Mouse (Mus musculus) spleen, adult 2 months (tissue): ENCODE measurements at regions not wholly inside any gene's neighbourhood (a gene's known extent, or its start where the extent isn't known, plus 50 kb on each side); places are given as distances from the start of the nearest gene placed in this dataset.

Experiments used
- DNase-seq, 2 experiments: peaks; one replicate each; pipeline versions ENCODE4 v3.0.0 to v3.0.0-alpha.2; 2012 to 2021; ENCODE audit warnings: low spot score in 2 of 2, low read depth in 1 of 2
- H3K27ac ChIP-seq: fragments of 200-500 bp; 2 replicates; pipeline ENCODE4 v1.5.1; 2012; ENCODE audit warnings: low read length, inconsistent platforms; ENCODE audit not compliant: insufficient read depth
- H3K27me3 ChIP-seq: fragments of 200-500 bp; 2 replicates; pipeline ENCODE4 v1.6.1; 2012; ENCODE audit warnings: mild to moderate bottlenecking, moderate library complexity, low read length, inconsistent platforms; ENCODE audit not compliant: control insufficient read depth, insufficient read depth
- H3K36me3 ChIP-seq: fragments of 200-500 bp; 2 replicates; pipeline ENCODE4 v1.6.1; 2012; ENCODE audit warnings: mild to moderate bottlenecking, low read length, inconsistent platforms; ENCODE audit not compliant: control insufficient read depth, insufficient read depth
- H3K4me1 ChIP-seq: fragments of 200-500 bp; 2 replicates; pipeline ENCODE4 v1.6.1; 2011; ENCODE audit warnings: inconsistent platforms; ENCODE audit not compliant: control insufficient read depth, insufficient read depth, insufficient read length
- H3K4me3 ChIP-seq: fragments of 200-500 bp; 2 replicates; pipeline ENCODE4 v1.5.1; 2011; ENCODE audit warnings: mild to moderate bottlenecking, inconsistent platforms; ENCODE audit not compliant: insufficient read depth, insufficient read length; ENCODE audit errors: extremely low read depth
- CTCF ChIP-seq: fragments of 200-500 bp; IDR thresholded peaks from 2 replicates; pipeline ENCODE4 v1.5.1; 2011; ENCODE audit warnings: mild to moderate bottlenecking, inconsistent platforms; ENCODE audit not compliant: insufficient read depth, insufficient read length, insufficient replicate concordance; ENCODE audit errors: extremely low read depth
- POLR2A ChIP-seq: fragments of 200-500 bp; IDR thresholded peaks from 2 replicates; pipeline ENCODE4 v1.6.1; 2011; ENCODE audit warnings: low read depth, low read length, inconsistent platforms
- WGBS: fragments of 180-500 bp; shearing (Covaris S2); methylation state at CpG from one replicate; pipeline ENCODE4 v1.1.7; 2018; 5-methylcytosine and 5-hydroxymethylcytosine counted together

DNA sequence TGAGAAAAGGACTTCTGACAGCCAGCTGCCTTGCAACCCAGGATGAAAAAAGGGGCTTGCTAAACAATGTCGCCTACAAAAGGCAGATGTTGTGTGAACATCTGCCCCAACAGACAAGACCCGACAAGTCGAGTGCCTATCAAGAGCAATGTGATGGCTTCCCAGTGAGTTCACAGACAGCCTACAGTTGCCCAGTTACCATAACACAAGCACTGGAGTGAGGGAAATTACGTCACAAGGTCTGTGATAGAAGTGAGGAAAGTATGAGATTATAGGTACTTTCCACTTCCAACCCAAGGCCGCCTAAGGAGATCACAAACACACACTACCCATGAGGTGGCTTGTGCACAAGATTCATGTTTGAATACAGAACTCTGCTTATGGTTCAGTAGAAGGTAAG is 78.4 kb upstream of the 1700016C15Rik start:
- DNase-seq = no peak
- 86% methylated on average over 5 of the region's 5 CpGs for WGBS
- H3K27me3 ChIP-seq = no peaks in the 10 kb centered on the region
- no peak for TF ChIP-seq CTCF
- no peak for TF ChIP-seq POLR2A
- H3K4me1 ChIP-seq = no peaks in the 10 kb centered on the region
- no peak overlapping the region for H3K27ac ChIP-seq
- H3K4me3 ChIP-seq = no peak overlapping the region
- H3K36me3 ChIP-seq = no peaks in the 10 kb centered on the region

DNA sequence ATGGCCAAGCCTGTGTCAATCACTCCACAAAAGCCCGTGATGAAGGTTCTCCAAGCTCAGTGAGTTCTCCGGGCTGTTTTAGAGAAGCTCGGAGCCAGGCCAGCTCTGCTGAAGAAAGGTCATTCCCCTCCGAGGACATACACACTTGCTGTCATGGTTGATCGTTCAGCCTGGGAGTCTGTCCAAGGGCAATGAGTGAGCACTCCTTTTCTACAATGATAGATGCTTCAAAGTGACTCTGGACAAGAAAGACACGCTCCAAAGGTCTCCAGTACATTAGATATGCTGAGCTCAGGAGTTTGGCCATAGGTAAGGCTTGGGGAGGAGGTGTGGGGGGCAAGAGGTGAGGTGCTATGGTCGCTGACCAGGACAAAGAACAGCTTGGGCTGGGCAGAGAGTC is 66.5 kb upstream of the 1700016C15Rik start:
- 78% methylated on average over 7 of the region's 7 CpGs for WGBS
- Histone ChIP-seq H3K4me3 (no peak overlapping the region), H3K4me1 (peaks cover 9% of the 10 kb centered on the region; the same call in 1 of the 2 replicates), H3K27ac (no peak overlapping the region), H3K36me3 (no peaks in the 10 kb centered on the region), H3K27me3 (no peaks in the 10 kb centered on the region)
- no peak for TF ChIP-seq POLR2A
- no peak for DNase-seq

DNA sequence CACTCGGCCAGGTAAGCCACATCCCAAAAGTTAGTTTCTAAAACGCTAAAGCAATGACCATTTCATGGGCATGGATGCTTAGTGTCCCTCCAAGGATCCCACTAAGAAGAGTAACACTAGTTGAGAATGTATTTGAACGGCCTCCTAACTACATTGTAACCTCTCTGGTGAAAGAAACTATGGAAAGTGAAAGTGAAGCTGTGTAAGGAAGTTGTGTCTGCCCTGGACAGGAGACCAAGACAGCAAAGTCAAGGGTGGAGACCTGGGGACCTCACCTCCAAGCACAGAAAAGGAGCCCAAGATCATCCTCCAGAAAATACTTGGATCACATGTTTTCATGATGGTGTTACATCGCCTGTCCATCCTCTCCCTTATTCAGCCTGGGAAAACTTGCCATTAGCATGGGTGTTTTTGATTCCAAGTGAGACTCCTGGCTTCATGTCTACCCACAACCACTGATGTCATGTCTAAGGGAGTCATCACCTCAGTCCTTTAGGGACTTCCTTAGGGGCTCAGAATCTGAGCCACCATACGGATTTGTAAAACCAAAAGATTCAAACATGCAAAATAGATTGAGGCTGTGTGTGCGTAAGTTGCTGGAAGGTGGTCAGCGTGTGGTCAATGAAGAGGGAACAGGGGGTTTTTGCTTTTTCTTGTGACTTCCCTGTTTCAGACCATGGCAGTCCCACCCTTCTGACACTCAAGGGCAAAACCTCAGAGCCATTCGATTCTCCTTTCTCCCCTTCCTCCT is 62.4 kb upstream of the 1700016C15Rik start:
- Histone ChIP-seq H3K27ac (peak overlapping the region; percentile 8; the same call in 1 of the 2 replicates), H3K4me3 (no peak overlapping the region), H3K27me3 (no peaks in the 10 kb centered on the region), H3K4me1 (peaks cover 9% of the 10 kb centered on the region; the same call in 1 of the 2 replicates), H3K36me3 (no peaks in the 10 kb centered on the region)
- TF ChIP-seq POLR2A = no peak
- no peak for TF ChIP-seq CTCF
- peak; percentile 5 to 45 for DNase-seq
- WGBS = 44% methylated on average over 8 of the region's 8 CpGs

DNA sequence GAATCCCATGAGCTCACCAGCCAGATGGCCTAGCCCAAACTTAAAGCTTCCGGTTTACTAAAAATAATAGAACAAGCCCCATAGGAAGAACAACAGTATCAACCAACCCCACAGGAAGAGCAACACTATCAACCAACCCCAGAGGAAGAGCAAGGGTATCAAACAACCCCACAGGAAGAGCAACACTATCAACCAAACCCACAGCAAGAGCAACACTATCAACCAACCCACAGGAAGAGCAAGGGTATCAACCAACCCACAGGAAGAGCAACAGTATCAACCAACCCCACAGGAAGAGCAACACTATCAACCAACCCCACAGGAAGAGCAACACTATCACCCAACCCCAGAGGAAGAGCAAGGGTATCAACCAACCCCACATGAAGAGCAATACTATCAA is 59.0 kb upstream of the 1700016C15Rik start:
- Histone ChIP-seq H3K27me3 (no peaks in the 10 kb centered on the region), H3K4me3 (no peak overlapping the region), H3K4me1 (peaks cover 9% of the 10 kb centered on the region; the same call in 1 of the 2 replicates), H3K27ac (no peak overlapping the region), H3K36me3 (no peaks in the 10 kb centered on the region)
- WGBS = 41% methylated on average over 1 of the region's 1 CpGs
- DNase-seq = no peak
- TF ChIP-seq POLR2A (no peak), CTCF (no peak)

DNA sequence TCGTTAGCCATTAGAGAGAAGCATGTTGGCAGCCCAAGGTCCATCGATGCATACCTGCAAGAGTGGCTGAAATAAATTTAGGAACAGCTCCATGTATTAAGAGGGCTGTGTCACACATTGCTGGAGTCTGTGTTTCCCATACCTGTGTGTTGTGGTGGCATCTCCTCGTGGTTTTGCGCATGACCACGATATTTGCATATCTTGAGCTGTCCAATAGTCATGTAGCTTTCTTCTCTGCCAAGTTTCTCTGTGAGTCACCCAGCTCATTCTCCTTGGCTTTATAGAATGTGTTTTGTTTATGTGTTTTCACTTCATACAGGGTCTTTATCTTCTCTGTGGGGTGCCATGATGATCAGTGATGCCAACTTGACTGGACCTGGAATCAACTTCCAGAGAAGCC is 53.0 kb upstream of the 1700016C15Rik start:
- H3K4me3 ChIP-seq = no peak overlapping the region
- TF ChIP-seq CTCF (no peak), POLR2A (no peak)
- 75% methylated on average over 5 of the region's 5 CpGs for WGBS
- H3K27me3 ChIP-seq = no peaks in the 10 kb centered on the region
- H3K27ac ChIP-seq = no peak overlapping the region
- DNase-seq = no peak
- no peaks in the 10 kb centered on the region for H3K4me1 ChIP-seq
- H3K36me3 ChIP-seq = no peaks in the 10 kb centered on the region

DNA sequence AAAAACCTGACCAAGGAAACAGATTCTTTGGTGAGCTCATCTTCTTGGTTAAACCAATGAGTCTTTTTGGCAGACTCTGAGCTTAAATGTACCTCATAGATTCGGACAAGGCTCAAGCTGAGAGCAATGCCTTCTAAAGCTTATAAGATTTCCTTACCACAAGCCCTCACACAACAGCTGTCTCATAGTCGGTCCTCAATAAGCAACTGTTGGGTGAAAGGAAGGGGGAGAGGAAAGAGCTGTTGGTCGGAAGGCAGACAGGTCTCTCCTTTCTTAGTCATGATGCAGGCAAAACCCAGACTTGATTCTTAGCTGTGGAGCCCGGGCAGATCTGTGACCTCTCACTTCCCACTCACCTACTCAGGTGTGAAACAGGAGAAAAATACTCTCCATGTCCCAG is 50.8 kb upstream of the 1700016C15Rik start:
- DNase-seq = no peak

More for the DNA sequence above, 50.8 kb upstream of the 1700016C15Rik start:
- TF ChIP-seq CTCF (no peak), POLR2A (no peak)
- Histone ChIP-seq H3K27ac (no peak overlapping the region), H3K27me3 (no peaks in the 10 kb centered on the region), H3K4me1 (no peaks in the 10 kb centered on the region), H3K4me3 (no peak overlapping the region), H3K36me3 (no peaks in the 10 kb centered on the region)
- WGBS = 65% methylated on average over 4 of the region's 4 CpGs
